Mouse (Mus musculus) layer of hippocampus, postnatal 36 days (tissue): Measurements from ENCODE around the gene Eif5. TPM values are rescaled to one million over a fixed set of nuclear protein-coding genes. Genes with fewer than 3 reads are reported as not detected.

ENCODE experiments used
- DNase-seq, 2 experiments: peaks; one replicate each; pipeline ENCODE4 v3.0.0; 2022
- total RNA-seq, 2 experiments: library from RNA; stranded (reverse); gene quantifications; 2 replicates each; pipeline ENCODE4 v1.2.3; 2021

Eif5 gene
- total RNA-seq, 2 experiments from 2014 or later: 230 to 261 TPM

GRCm38 (mm10) chr12:111568836-111569235 lies 31.0 kb downstream of the Eif5 start:
- no peak for DNase-seq

GRCm38 (mm10) chr12:111572406-111572805 lies 34.6 kb downstream of the Eif5 start:
- DNase-seq: no peak

GRCm38 (mm10) chr12:111573315-111573714 lies 35.5 kb downstream of the Eif5 start:
- DNase-seq: no peak

GRCm38 (mm10) chr12:111574074-111574886 lies 36.5 kb downstream of the Eif5 start, which contains the start of gene Mark3:
Gene Mark3, plus strand, starts transcription at chr12:111574523.
- peak; percentile 98 for DNase-seq

- peak; percentile 28 to 41 for DNase-seq
These were observed 37.3 kb downstream of the Eif5 start for GRCm38 (mm10) chr12:111574887-111575838.

- DNase-seq: no peak
These were observed 45.2 kb downstream of the Eif5 start for GRCm38 (mm10) chr12:111583058-111583457.

GRCm38 (mm10) chr12:111584401-111584800 lies 46.6 kb downstream of the Eif5 start:
- no peak for DNase-seq

GRCm38 (mm10) chr12:111587252-111587651 lies 49.4 kb downstream of the Eif5 start:
- DNase-seq: no peak

- DNase-seq: no peak
These were observed 54.7 kb downstream of the Eif5 start for GRCm38 (mm10) chr12:111592407-111593021.

GRCm38 (mm10) chr12:111593775-111594174 lies 56.0 kb downstream of the Eif5 start:
- no peak for DNase-seq

Other genes with a start within 250 kb of the Eif5 start
- gene Cdc42bpb, start 160.3 kb upstream of the Eif5 start, total RNA-seq: 100 to 1,000 TPM; 112 to 115 TPM
- 1 to 10 TPM in 1 of 2 experiments, not detected in 1; 1.2 TPM for gene Lbhd2, start 131.2 kb upstream of the Eif5 start, total RNA-seq
- gene Exoc3l4, start 121.0 kb upstream of the Eif5 start, total RNA-seq: 1 to 10 TPM; 3.3 to 5.5 TPM
- gene Tnfaip2, start 95.5 kb upstream of the Eif5 start, total RNA-seq: 1 to 10 TPM in 1 of 2 experiments, under 1 TPM in 1; 0.40 to 1.0 TPM
- 1 to 10 TPM; 5.5 to 7.8 TPM for gene Gm266, start 52.2 kb upstream of the Eif5 start, total RNA-seq
- gene Mark3, start 36.5 kb downstream of the Eif5 start, total RNA-seq: 100 to 1,000 TPM; 106 to 122 TPM
- gene Ckb, start 134.3 kb downstream of the Eif5 start, total RNA-seq: 1,000 to 10,000 TPM; 1,201 to 1,207 TPM
- gene Trmt61a, start 140.1 kb downstream of the Eif5 start, total RNA-seq: 10 to 100 TPM; 16.1 to 17.4 TPM
- 10 to 100 TPM; 50.1 to 51.3 TPM for gene Bag5, start 175.2 kb downstream of the Eif5 start, total RNA-seq
- gene Apopt1, start 175.2 kb downstream of the Eif5 start, total RNA-seq: 10 to 100 TPM; 35.7 to 37.9 TPM
- 100 to 1,000 TPM; 672 to 713 TPM for gene Klc1, start 220.8 kb downstream of the Eif5 start, total RNA-seq